Mouse (Mus musculus): Measurements from ENCODE around the gene Wfdc5.

Gene Wfdc5

GRCm38 (mm10) chr2:164128576-164129411 is 53.7 kb downstream of the Wfdc5 start:
- DNase-seq (ENCODE audit: low spot score in 2 of 2), result no peak

- DNase-seq (ENCODE audit: low spot score in 2 of 2), result no peak
These were observed 55.2 kb downstream of the Wfdc5 start for GRCm38 (mm10) chr2:164127297-164127696.

- no peak for DNase-seq (ENCODE audit: low spot score in 2 of 2)
These were observed 56.0 kb downstream of the Wfdc5 start for GRCm38 (mm10) chr2:164126533-164126955.
